Mouse (Mus musculus) spleen, adult 2 months (tissue): ENCODE data around the gene Map2k1. TPM values are rescaled to one million over a fixed set of nuclear protein-coding genes. Genes with fewer than 3 reads are reported as not detected.
A peak's percentile ranks its signal among the peaks of the same experiment; 100 is the strongest.
"Not testable (repeated sequence)": the region's sequence is repeated elsewhere in the genome, so short reads cannot be mapped to it uniquely, and the experiment has no call there.

ENCODE experiments used
- DNase-seq, 2 experiments: peaks; one replicate each; pipeline versions ENCODE4 v3.0.0 to v3.0.0-alpha.2; 2012 to 2021; ENCODE audit warnings: low spot score in 2 of 2, low read depth in 1 of 2
- H3K27ac ChIP-seq: fragments of 200-500 bp; 2 replicates; pipeline ENCODE4 v1.5.1; 2012; ENCODE audit warnings: low read length, inconsistent platforms; ENCODE audit not compliant: insufficient read depth
- H3K27me3 ChIP-seq: fragments of 200-500 bp; 2 replicates; pipeline ENCODE4 v1.6.1; 2012; ENCODE audit warnings: mild to moderate bottlenecking, moderate library complexity, low read length, inconsistent platforms; ENCODE audit not compliant: control insufficient read depth, insufficient read depth
- H3K36me3 ChIP-seq: fragments of 200-500 bp; 2 replicates; pipeline ENCODE4 v1.6.1; 2012; ENCODE audit warnings: mild to moderate bottlenecking, low read length, inconsistent platforms; ENCODE audit not compliant: control insufficient read depth, insufficient read depth
- H3K4me1 ChIP-seq: fragments of 200-500 bp; 2 replicates; pipeline ENCODE4 v1.6.1; 2011; ENCODE audit warnings: inconsistent platforms; ENCODE audit not compliant: control insufficient read depth, insufficient read depth, insufficient read length
- H3K4me3 ChIP-seq: fragments of 200-500 bp; 2 replicates; pipeline ENCODE4 v1.5.1; 2011; ENCODE audit warnings: mild to moderate bottlenecking, inconsistent platforms; ENCODE audit not compliant: insufficient read depth, insufficient read length; ENCODE audit errors: extremely low read depth
- CTCF ChIP-seq: fragments of 200-500 bp; IDR thresholded peaks from 2 replicates; pipeline ENCODE4 v1.5.1; 2011; ENCODE audit warnings: mild to moderate bottlenecking, inconsistent platforms; ENCODE audit not compliant: insufficient read depth, insufficient read length, insufficient replicate concordance; ENCODE audit errors: extremely low read depth
- POLR2A ChIP-seq: fragments of 200-500 bp; IDR thresholded peaks from 2 replicates; pipeline ENCODE4 v1.6.1; 2011; ENCODE audit warnings: low read depth, low read length, inconsistent platforms
- WGBS: fragments of 180-500 bp; shearing (Covaris S2); methylation state at CpG from one replicate; pipeline ENCODE4 v1.1.7; 2018; 5-methylcytosine and 5-hydroxymethylcytosine counted together
- polyA plus RNA-seq: library from polyadenylated mRNA; depleted of rRNA; stranded (reverse); fragments of >200 nt; gene quantifications from 2 replicates; pipeline ENCODE4 v1.2.3, GENCODE M21; 2012; rRNA removed

Map2k1 gene
- polyA plus RNA-seq, 1 experiment: 35.6 TPM

GRCm38 (mm10) chr9:64160471-64160870, 93.0 kb downstream of the Map2k1 start:
- Histone ChIP-seq H3K27me3 (no peaks in the 10 kb centered on the region), H3K36me3 (0 out of 2 replicates have a peak, but pooled peaks cover 1% of the 10 kb centered on the region), H3K4me3 (no peak overlapping the region), H3K27ac (no peak overlapping the region), H3K4me1 (no peaks in the 10 kb centered on the region)
- no peak for DNase-seq
- WGBS: 95% methylated on average over 5 of the region's 5 CpGs
- TF ChIP-seq POLR2A (no peak), CTCF (no peak)

GRCm38 (mm10) chr9:64156641-64157040, 96.8 kb downstream of the Map2k1 start:
- Histone ChIP-seq H3K4me1 (no peaks in the 10 kb centered on the region), H3K27ac (no peak overlapping the region), H3K27me3 (no peaks in the 10 kb centered on the region), H3K4me3 (no peak overlapping the region), H3K36me3 (0 out of 2 replicates have a peak, but pooled peaks cover 1% of the 10 kb centered on the region)
- WGBS: 70% methylated on average over 1 of the region's 1 CpGs
- DNase-seq: no peak
- no peak for TF ChIP-seq CTCF
- TF ChIP-seq POLR2A: no peak

GRCm38 (mm10) chr9:64139879-64140278, 113.6 kb downstream of the Map2k1 start:
- DNase-seq: no peak
- 77% methylated on average over 9 of the region's 9 CpGs for WGBS

GRCm38 (mm10) chr9:64138896-64139295, 114.5 kb downstream of the Map2k1 start:
- H3K36me3 ChIP-seq, H3K27me3 ChIP-seq, H3K4me3 ChIP-seq, H3K27ac ChIP-seq, H3K4me1 ChIP-seq: not testable (repeated sequence)
- TF ChIP-seq CTCF: peak; percentile 31; the same call in 1 of the 2 replicates
- WGBS: 6% methylated on average over 6 of the region's 6 CpGs
- peak; percentile 15 to 40 for DNase-seq

More at GRCm38 (mm10) chr9:64139879-64140278, 113.6 kb downstream of the Map2k1 start:
- TF ChIP-seq POLR2A (no peak), CTCF (no peak)
- Histone ChIP-seq H3K4me1 (no peaks in the 10 kb centered on the region), H3K36me3 (no peaks in the 10 kb centered on the region), H3K27me3 (no peaks in the 10 kb centered on the region), H3K27ac (no peak overlapping the region), H3K4me3 (no peak overlapping the region)

Other genes with a start within 250 kb of the Map2k1 start
- gene Smad6, start 231.6 kb downstream of the Map2k1 start, polyA plus RNA-seq: 6.2 and 9.7 TPM in 2 replicates
- 0.09 TPM in 1 of 2 replicates, not detected in the other for gene Lctl, start 136.5 kb downstream of the Map2k1 start, polyA plus RNA-seq
- gene Zwilch, start 80.5 kb downstream of the Map2k1 start, polyA plus RNA-seq: 1.1 and 2.6 TPM in 2 replicates
- 396 and 442 TPM in 2 replicates for gene Rpl4, start 80.3 kb downstream of the Map2k1 start, polyA plus RNA-seq
- 4.0 and 5.4 TPM in 2 replicates for gene Snapc5, start 74.4 kb downstream of the Map2k1 start, polyA plus RNA-seq
- gene Uchl4, start 18.4 kb downstream of the Map2k1 start, polyA plus RNA-seq: not detected in 2 replicates
- gene Tipin, start 27.9 kb upstream of the Map2k1 start, polyA plus RNA-seq: 2.4 and 3.3 TPM in 2 replicates
- gene Dis3l, start 87.7 kb upstream of the Map2k1 start, polyA plus RNA-seq: 4.5 and 5.1 TPM in 2 replicates
- 1.0 and 1.8 TPM in 2 replicates for gene Megf11, start 132.0 kb upstream of the Map2k1 start, polyA plus RNA-seq